Mouse (Mus musculus) forebrain, postnatal 0 days (tissue): ENCODE data around the gene Snrnp48. TPM values are rescaled to one million over a fixed set of nuclear protein-coding genes. Genes with fewer than 3 reads are reported as not detected.

Source experiments
- ATAC-seq: fragments of 200-750 bp; cut with Nextera tagmentation; 2 replicates; pipeline ENCODE4 v1.8.0; 2017; ENCODE audit warnings: mild to moderate bottlenecking, moderate library complexity
- DNase-seq: peaks from one replicate; pipeline ENCODE4 v3.0.0-alpha.2; 2015
- H3K27ac ChIP-seq: fragments of 300-500 bp; sonication (generic); 2 replicates; pipeline ENCODE4 v1.5.1; 2014; ENCODE audit warnings: low read depth, mild to moderate bottlenecking, antibody characterized with exemption, low read length, moderate library complexity, mixed read lengths
- H3K27me3 ChIP-seq: fragments of 300-500 bp; sonication (generic); 2 replicates; pipeline ENCODE4 v1.6.1; 2014; ENCODE audit warnings: mild to moderate bottlenecking, low read length, mixed read lengths; ENCODE audit not compliant: insufficient read depth
- H3K36me3 ChIP-seq: fragments of 300-500 bp; sonication (generic); 2 replicates; pipeline ENCODE4 v1.6.1; 2014; ENCODE audit warnings: mild to moderate bottlenecking, moderate library complexity; ENCODE audit not compliant: insufficient read depth
- H3K4me1 ChIP-seq: fragments of 300-500 bp; sonication (generic); 2 replicates; pipeline ENCODE4 v1.6.1; 2014; ENCODE audit warnings: antibody characterized with exemption; ENCODE audit not compliant: insufficient read depth
- H3K4me2 ChIP-seq: fragments of 300-500 bp; sonication (generic); 2 replicates; pipeline ENCODE4 v1.6.1; 2014; ENCODE audit warnings: low read depth, mild to moderate bottlenecking, moderate library complexity
- H3K4me3 ChIP-seq: fragments of 300-500 bp; sonication (generic); 2 replicates; pipeline ENCODE4 v1.5.1; 2014; ENCODE audit warnings: low read depth, low read length, mixed read lengths
- H3K9ac ChIP-seq: fragments of 300-500 bp; sonication (generic); 2 replicates; pipeline ENCODE4 v1.6.1; 2014; ENCODE audit warnings: mild to moderate bottlenecking
- H3K9me3 ChIP-seq: fragments of 300-500 bp; sonication (generic); 2 replicates; pipeline ENCODE4 v1.6.1; 2016; ENCODE audit warnings: low read length
- CTCF ChIP-seq: sonication (generic); IDR thresholded peaks from 2 replicates; pipeline ENCODE4 v1.5.1; 2016; ENCODE audit warnings: antibody characterized with exemption, control low read depth, low read depth
- WGBS: fragments of 180-500 bp; shearing (Covaris S2); extraction: QIAGEN DNeasy Blood & Tissue Kit; methylation state at CpG from one replicate; pipeline ENCODE4 v1.1.7; 2014; 5-methylcytosine and 5-hydroxymethylcytosine counted together
- polyA plus RNA-seq: library from polyadenylated mRNA; unstranded; fragments of >200 nt; fragmentation: Nextera tagmentation; extraction: Ambion mirVana; gene quantifications from 2 replicates; pipeline ENCODE4 v1.2.1, GENCODE M21; 2015
- total RNA-seq: library from RNA; depleted of rRNA; stranded (reverse); fragments of >200 nt; gene quantifications from 2 replicates; pipeline ENCODE4 v1.2.3, GENCODE M21; 2014

The Snrnp48 gene
- total and polyA plus RNA-seq, 2 experiments from 2014 or later, result 16.9 to 17.1 TPM

DNA sequence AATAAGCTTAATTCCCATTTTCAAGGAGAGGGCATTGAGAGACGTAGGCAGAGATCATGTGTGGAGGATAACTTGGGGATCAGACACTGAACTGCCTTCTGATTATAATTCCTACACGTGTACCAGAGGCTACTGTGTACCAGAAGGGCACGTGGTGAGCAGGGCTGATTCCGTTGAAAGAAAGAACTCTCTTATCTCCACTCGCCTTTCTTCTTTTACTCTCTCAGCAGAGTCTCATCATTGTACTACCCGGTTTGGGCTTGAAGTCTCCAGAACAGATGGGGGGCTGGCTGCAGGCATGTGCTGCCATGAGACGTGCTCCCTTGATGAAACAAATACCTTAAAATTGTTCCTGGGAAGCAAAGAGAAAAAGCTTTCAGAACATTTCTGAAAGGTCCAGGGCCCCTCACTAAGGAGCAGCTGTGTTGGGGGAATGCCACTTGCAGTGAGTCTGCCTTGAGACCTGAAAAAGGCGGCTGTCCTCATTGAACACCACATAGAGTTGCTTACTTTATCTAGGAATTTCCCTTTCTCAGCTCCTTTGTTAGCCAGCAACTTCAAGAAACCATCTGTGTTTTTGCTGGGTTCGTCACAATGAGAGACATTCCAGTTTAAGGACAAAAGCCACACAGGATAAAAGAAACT, 25.6 kb downstream of the Snrnp48 start:
- peaks cover 20% of the 10 kb centered on the region for H3K36me3 ChIP-seq
- H3K27ac ChIP-seq, result no peak overlapping the region
- no peak for TF ChIP-seq CTCF
- ATAC-seq, result peak; percentile 70
- no peaks in the 10 kb centered on the region for H3K9me3 ChIP-seq
- no peak overlapping the region for H3K9ac ChIP-seq
- DNase-seq, result peak; percentile 21
- H3K4me2 ChIP-seq, result no peak overlapping the region
- no peaks in the 10 kb centered on the region for H3K27me3 ChIP-seq
- no peaks in the 10 kb centered on the region for H3K4me1 ChIP-seq
- H3K4me3 ChIP-seq, result no peak overlapping the region
- WGBS, result 46% methylated on average over 9 of the region's 9 CpGs

DNA sequence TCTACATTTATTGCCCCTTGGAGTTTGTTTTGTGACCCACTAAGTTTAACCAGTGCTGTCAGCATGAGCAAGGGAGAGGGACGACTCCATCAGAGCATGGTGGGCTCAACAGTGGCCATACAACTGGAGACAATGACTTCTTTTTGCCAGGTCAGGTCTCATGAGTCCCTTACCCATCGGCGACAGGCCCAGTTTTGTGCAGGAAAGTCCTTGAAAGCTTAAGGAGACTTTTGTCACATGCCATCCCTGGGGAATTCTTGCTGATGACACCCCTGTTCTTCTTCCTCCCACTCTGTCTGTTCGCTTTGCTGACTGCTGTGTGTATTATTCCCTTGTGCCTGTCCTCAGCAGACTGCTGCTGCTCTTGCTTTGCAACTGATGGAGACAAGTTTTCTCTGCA, 27.7 kb downstream of the Snrnp48 start:
- DNase-seq, result no peak
- H3K4me2 ChIP-seq, result no peak overlapping the region
- H3K36me3 ChIP-seq, result peaks cover 12% of the 10 kb centered on the region
- ATAC-seq, result no peak
- no peaks in the 10 kb centered on the region for H3K9me3 ChIP-seq
- WGBS, result 86% methylated on average over 4 of the region's 4 CpGs
- no peak overlapping the region for H3K27ac ChIP-seq
- H3K4me3 ChIP-seq, result no peak overlapping the region
- H3K4me1 ChIP-seq, result no peaks in the 10 kb centered on the region
- TF ChIP-seq CTCF, result no peak
- no peak overlapping the region for H3K9ac ChIP-seq
- H3K27me3 ChIP-seq, result no peaks in the 10 kb centered on the region

DNA sequence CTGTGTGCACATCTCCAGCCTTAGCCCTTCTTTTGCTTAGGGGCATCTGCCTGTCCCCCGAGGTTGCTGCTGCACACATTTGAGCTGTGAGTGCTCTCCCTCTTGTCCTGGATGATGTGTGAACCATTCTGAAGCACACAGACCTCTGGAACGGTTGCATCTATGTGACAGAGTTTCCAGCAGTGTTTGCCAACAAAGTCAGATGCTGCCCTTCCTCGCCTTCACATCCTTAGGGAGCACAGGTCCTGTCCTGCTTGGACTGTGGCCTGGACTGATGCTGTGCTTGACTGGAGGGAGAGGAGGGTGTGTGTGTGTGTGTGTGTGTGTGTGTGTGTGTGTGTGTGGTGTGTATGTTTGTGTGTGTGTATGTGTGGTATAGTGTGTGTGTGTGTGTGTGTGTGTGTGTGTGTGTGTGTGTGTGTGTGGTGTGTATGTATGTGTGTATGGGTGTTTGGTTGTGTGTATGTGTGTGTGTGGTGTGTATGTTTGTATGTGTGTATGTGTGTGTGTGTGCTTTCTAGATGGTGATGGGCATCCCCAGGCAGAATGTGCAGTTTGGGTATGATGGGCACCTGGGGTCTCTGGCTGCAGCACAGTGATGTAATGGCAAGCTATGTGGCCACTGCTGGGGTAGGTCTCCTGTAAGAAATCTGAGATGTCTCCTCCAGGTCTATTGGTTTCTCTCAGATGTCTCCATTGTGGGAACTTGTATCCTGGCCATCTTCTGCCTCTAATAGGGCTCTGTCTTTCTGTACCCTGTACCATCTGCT, 28.3 kb downstream of the Snrnp48 start:
- ATAC-seq (no peak), DNase-seq (no peak)
- peaks cover 11% of the 10 kb centered on the region for H3K36me3 ChIP-seq
- H3K9ac ChIP-seq, result no peak overlapping the region
- no peak overlapping the region for H3K4me2 ChIP-seq
- no peaks in the 10 kb centered on the region for H3K9me3 ChIP-seq
- H3K4me3 ChIP-seq, result no peak overlapping the region
- no peaks in the 10 kb centered on the region for H3K27me3 ChIP-seq
- 83% methylated on average over 3 of the region's 3 CpGs for WGBS
- no peaks in the 10 kb centered on the region for H3K4me1 ChIP-seq
- no peak overlapping the region for H3K27ac ChIP-seq
- no peak for TF ChIP-seq CTCF

DNA sequence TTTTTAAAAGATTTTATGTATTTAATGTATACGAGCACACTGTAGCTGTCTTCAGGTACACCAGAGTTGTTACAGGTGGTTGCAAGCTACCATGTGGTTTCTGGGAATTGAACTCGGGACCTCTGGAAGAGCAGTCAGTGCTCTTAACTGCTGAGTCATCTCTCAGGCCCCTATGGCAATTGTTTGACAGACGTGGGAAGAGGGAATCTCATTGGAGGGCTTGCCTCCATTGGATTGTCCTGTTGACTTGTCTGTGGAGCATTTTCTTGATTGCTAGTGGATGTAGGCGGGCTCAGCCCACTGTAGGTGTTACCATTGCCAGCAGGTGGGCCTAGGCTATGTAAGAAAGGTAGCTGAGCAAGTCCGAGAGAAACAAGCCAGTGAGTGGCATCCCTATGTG, 29.9 kb downstream of the Snrnp48 start:
- Histone ChIP-seq H3K27me3 (no peaks in the 10 kb centered on the region), H3K27ac (no peak overlapping the region), H3K4me3 (no peak overlapping the region), H3K9me3 (no peaks in the 10 kb centered on the region), H3K36me3 (no peaks in the 10 kb centered on the region), H3K4me1 (no peaks in the 10 kb centered on the region), H3K4me2 (no peak overlapping the region), H3K9ac (no peak overlapping the region)
- ATAC-seq, result no peak
- WGBS, result 79% methylated on average over 5 of the region's 5 CpGs
- no peak for TF ChIP-seq CTCF
- no peak for DNase-seq

DNA sequence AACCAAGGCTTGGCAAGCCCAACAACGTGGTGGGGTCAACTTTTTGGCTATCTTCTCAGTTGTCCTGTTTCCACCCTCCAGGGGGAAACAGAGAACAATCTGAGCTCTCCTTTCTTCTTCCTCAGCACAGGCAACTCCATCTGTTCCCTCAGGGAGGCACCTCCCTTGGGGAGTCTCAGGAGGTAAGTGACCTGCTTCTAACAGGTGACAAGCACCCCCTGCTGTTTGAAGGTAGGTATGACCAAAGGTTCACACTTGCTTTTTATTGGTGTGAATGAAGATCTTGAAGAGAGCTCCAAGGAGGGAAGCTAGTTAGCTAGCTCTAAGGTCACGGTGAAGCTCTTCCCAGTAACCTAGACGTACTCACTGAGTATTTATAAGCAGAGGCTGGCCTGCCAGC, 30.6 kb downstream of the Snrnp48 start:
- 85% methylated on average over 3 of the region's 3 CpGs for WGBS
- no peak overlapping the region for H3K4me3 ChIP-seq
- no peaks in the 10 kb centered on the region for H3K4me1 ChIP-seq
- no peaks in the 10 kb centered on the region for H3K9me3 ChIP-seq
- ATAC-seq (no peak), DNase-seq (no peak)
- H3K27ac ChIP-seq, result no peak overlapping the region
- no peaks in the 10 kb centered on the region for H3K27me3 ChIP-seq
- no peaks in the 10 kb centered on the region for H3K36me3 ChIP-seq
- peak; percentile 17; the same call in 1 of the 2 replicates for TF ChIP-seq CTCF
- H3K9ac ChIP-seq, result no peak overlapping the region
- H3K4me2 ChIP-seq, result no peak overlapping the region

DNA sequence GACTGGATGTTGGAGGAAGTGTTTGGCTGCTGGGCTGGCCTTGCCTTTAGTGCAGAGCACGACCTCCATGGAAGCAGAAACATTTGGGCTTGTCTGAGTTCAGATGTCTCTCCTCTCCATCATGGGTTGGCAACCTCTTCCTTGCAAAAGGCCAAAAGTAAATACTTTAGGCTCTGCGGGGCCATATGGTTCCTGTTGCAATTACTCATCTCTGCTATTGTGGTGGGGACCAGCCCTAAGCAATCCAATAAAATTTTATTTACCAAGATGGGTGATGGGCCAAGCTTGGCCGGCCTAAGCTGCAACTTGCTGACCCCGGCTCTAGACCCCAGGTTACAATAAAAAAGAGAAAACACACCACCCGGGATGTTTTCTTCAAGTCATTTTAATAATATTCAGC, 43.4 kb downstream of the Snrnp48 start:
- no peaks in the 10 kb centered on the region for H3K9me3 ChIP-seq
- no peak overlapping the region for H3K27ac ChIP-seq
- no peak for TF ChIP-seq CTCF
- 83% methylated on average over 5 of the region's 5 CpGs for WGBS
- H3K27me3 ChIP-seq, result no peaks in the 10 kb centered on the region
- no peak overlapping the region for H3K9ac ChIP-seq
- H3K4me1 ChIP-seq, result no peaks in the 10 kb centered on the region
- no peaks in the 10 kb centered on the region for H3K36me3 ChIP-seq
- DNase-seq (no peak), ATAC-seq (no peak)
- H3K4me3 ChIP-seq, result no peak overlapping the region
- no peak overlapping the region for H3K4me2 ChIP-seq

DNA sequence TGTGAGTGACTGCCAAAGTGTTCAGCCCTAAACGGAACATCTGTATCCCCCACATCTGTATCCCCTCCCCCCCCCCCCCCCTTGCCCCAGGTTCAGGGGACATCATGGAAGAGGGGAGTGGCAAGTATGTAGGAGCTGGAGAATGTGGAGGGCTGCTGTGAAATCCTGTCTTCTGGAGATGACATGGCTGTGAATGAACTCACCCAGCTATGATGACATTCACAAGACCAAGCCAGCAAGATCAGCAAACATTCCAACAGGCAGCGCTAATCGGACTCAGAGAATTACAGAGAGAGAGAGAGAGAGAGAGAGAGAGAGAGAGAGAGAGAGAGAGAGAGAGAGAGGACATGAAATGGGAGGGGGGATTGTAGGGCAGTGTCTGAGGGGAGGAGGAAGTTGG, 46.5 kb downstream of the Snrnp48 start:
- DNase-seq (no peak), ATAC-seq (no peak)
- no peaks in the 10 kb centered on the region for H3K4me1 ChIP-seq
- WGBS, result 86% methylated on average over 3 of the region's 3 CpGs
- no peaks in the 10 kb centered on the region for H3K9me3 ChIP-seq
- no peaks in the 10 kb centered on the region for H3K27me3 ChIP-seq
- no peak overlapping the region for H3K27ac ChIP-seq
- no peak overlapping the region for H3K9ac ChIP-seq
- no peak overlapping the region for H3K4me3 ChIP-seq
- H3K4me2 ChIP-seq, result no peak overlapping the region
- TF ChIP-seq CTCF, result no peak
- H3K36me3 ChIP-seq, result no peaks in the 10 kb centered on the region
